Mouse (Mus musculus) heart, embryonic 14.5 days (tissue): ENCODE results near the gene Pgf. TPM values are rescaled to one million over a fixed set of nuclear protein-coding genes. Genes with fewer than 3 reads are reported as not detected.

Experiments
- ATAC-seq: fragments of 200-750 bp; cut with Nextera tagmentation; 2 replicates; pipeline ENCODE4 v1.8.0; 2017; ENCODE audit warnings: low read depth, moderate TSS enrichment; ENCODE audit not compliant: insufficient number of reproducible peaks, insufficient read depth, low FRiP score
- H3K27ac ChIP-seq, 2 experiments: fragments of 200-500 bp in 1 of 2; fragments of 300-500 bp in 1 of 2; sonication (generic) in 1 of 2; replicated peaks in 1 of 2; 2 replicates each; pipeline ENCODE4 v1.5.1; 2012 to 2014; ENCODE audit warnings: low read depth in 2 of 2, low read length in 2 of 2, control low read depth in 1 of 2, mild to moderate bottlenecking in 1 of 2, mixed read lengths in 1 of 2; ENCODE audit not compliant: control insufficient read depth in 1 of 2, insufficient read depth in 1 of 2
- H3K27me3 ChIP-seq: fragments of 300-500 bp; sonication (generic); 2 replicates; pipeline ENCODE4 v1.6.1; 2014; ENCODE audit warnings: mild to moderate bottlenecking, low read length, control low read depth; ENCODE audit not compliant: control insufficient read depth, insufficient read depth
- H3K36me3 ChIP-seq: fragments of 300-500 bp; sonication (generic); 2 replicates; pipeline ENCODE4 v1.6.1; 2014; ENCODE audit warnings: mild to moderate bottlenecking, control low read depth, low read length, mixed read lengths; ENCODE audit not compliant: control insufficient read depth, insufficient read depth
- H3K4me1 ChIP-seq, 2 experiments: fragments of 200-500 bp in 1 of 2; fragments of 300-500 bp in 1 of 2; sonication (generic) in 1 of 2; 2 replicates each; pipeline ENCODE4 v1.6.1; 2012 to 2014; ENCODE audit warnings: low read length in 2 of 2, control low read depth in 1 of 2, mixed read lengths in 1 of 2; ENCODE audit not compliant: control insufficient read depth in 2 of 2, insufficient read depth in 2 of 2
- H3K4me2 ChIP-seq: fragments of 300-500 bp; sonication (generic); 2 replicates; pipeline ENCODE4 v1.6.1; 2014; ENCODE audit warnings: mild to moderate bottlenecking, low read length
- H3K4me3 ChIP-seq, 2 experiments: fragments of 200-500 bp in 1 of 2; fragments of 300-500 bp in 1 of 2; sonication (generic) in 1 of 2; 2 replicates each; pipeline ENCODE4 v1.5.1; 2012 to 2014; ENCODE audit warnings: low read length in 2 of 2, mild to moderate bottlenecking in 2 of 2, control low read depth in 1 of 2, low read depth in 1 of 2, moderate library complexity in 1 of 2; ENCODE audit not compliant: control insufficient read depth in 1 of 2, insufficient read depth in 1 of 2
- H3K9ac ChIP-seq: fragments of 300-500 bp; sonication (generic); 2 replicates; pipeline ENCODE4 v1.6.1; 2014; ENCODE audit warnings: mild to moderate bottlenecking, low read length
- H3K9me3 ChIP-seq: fragments of 300-500 bp; sonication (generic); 2 replicates; pipeline ENCODE4 v1.6.1; 2016; ENCODE audit warnings: low read length, control low read depth; ENCODE audit not compliant: control insufficient read depth
- WGBS: fragments of 180-500 bp; shearing (Covaris S2); extraction: QIAGEN DNeasy Blood & Tissue Kit; methylation state at CpG from one replicate; pipeline ENCODE4 v1.1.7; 2014; 5-methylcytosine and 5-hydroxymethylcytosine counted together
- polyA plus RNA-seq: library from polyadenylated mRNA; unstranded; fragments of >200 nt; fragmentation: Nextera tagmentation; extraction: Ambion mirVana; gene quantifications from 2 replicates; pipeline ENCODE4 v1.2.1, GENCODE M21; 2014

Gene Pgf
- polyA plus RNA-seq: 8.9 and 10.6 TPM in 2 replicates

DNA sequence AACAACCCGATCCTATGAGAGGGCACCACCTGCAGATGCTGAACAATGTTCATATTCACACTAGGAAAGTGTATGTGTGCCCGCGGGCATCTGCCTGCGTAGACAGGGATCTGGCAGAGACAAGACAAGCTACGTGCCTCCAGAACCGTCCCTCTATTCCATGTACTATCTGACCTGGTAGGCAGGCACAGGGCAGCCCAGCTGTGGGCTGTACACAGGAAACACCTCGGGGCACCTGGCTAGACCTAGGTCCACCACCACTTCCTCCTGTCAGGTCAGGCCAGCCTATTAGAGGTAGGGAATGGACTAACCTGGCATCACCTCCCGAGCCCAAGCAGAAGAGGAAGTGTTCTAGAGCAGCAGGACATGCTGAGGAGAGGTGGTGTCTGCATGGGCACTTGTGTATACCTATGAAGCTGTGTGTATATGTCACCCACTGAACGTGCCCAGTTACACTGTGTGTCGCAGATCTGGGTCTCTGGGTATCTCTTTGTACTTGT lies at the start of gene Pgf:
Gene Pgf, minus strand, starts transcription at position 51 of the 500 bp plus-strand sequence.
- 82% methylated on average over 10 of the region's 10 CpGs for WGBS
- Histone ChIP-seq H3K4me1 (peaks cover 47 to 53% of the 10 kb centered on the region in 2 experiments), H3K9me3 (no peaks in the 10 kb centered on the region), H3K9ac (peak within 1 kb of the TSS; percentile 50), H3K27ac (no peak within 1 kb of the TSS), H3K27me3 (peaks cover 13% of the 10 kb centered on the region), H3K4me3 (peak within 1 kb of the TSS; percentile 42 to 43), H3K36me3 (no peaks in the 10 kb centered on the region), H3K4me2 (peak within 1 kb of the TSS; percentile 72)
- no peak for ATAC-seq

- Histone ChIP-seq H3K4me1 (peaks cover 4 to 10% of the 10 kb centered on the region in 2 experiments; a peak in 2 of 4 replicates), H3K4me3 (no peak overlapping the region), H3K9ac (no peak overlapping the region), H3K27ac (no peak overlapping the region), H3K36me3 (peaks cover 50% of the 10 kb centered on the region), H3K27me3 (no peaks in the 10 kb centered on the region), H3K4me2 (no peak overlapping the region), H3K9me3 (no peaks in the 10 kb centered on the region)
- 44% methylated on average over 7 of the region's 7 CpGs for WGBS
- ATAC-seq: no peak
These were observed 49.6 kb upstream of the Pgf start for GRCm38 (mm10) chr12:85227227-85227626.

DNA sequence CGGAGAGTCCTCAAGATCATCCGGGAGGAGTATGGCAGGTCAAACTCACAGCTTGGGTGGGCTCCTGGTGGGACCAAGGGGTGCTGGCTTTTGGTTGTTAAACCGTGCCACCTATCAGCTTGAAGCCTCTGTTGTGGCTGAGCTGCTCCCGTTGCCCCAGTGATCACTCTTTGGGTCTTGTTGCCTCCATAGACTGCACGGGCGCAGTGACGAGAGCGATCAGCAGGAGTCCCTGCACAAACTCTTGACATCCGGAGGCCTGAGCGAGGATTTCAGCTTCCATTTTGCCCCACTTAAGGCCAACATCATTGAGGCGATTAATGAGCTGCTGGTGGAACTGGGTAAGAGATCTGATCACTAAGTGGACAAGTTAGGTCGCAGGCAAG lies 42.3 kb upstream of the Pgf start:
- no peak for ATAC-seq
- H3K27me3 ChIP-seq: no peaks in the 10 kb centered on the region
- H3K4me1 ChIP-seq: peaks cover 2 to 19% of the 10 kb centered on the region in 2 experiments; a peak in 2 of 4 replicates
- H3K4me2 ChIP-seq: peak overlapping the region; percentile 77
- H3K4me3 ChIP-seq: peak overlapping the region; percentile 78 to 83
- H3K27ac ChIP-seq: peak overlapping the region in 1 of 2 experiments; percentile 64; a peak in 2 of 4 replicates
- H3K9me3 ChIP-seq: no peaks in the 10 kb centered on the region
- 4% methylated on average over 12 of the region's 12 CpGs for WGBS
- peaks cover 42% of the 10 kb centered on the region for H3K36me3 ChIP-seq
- peak overlapping the region; percentile 84 for H3K9ac ChIP-seq

DNA sequence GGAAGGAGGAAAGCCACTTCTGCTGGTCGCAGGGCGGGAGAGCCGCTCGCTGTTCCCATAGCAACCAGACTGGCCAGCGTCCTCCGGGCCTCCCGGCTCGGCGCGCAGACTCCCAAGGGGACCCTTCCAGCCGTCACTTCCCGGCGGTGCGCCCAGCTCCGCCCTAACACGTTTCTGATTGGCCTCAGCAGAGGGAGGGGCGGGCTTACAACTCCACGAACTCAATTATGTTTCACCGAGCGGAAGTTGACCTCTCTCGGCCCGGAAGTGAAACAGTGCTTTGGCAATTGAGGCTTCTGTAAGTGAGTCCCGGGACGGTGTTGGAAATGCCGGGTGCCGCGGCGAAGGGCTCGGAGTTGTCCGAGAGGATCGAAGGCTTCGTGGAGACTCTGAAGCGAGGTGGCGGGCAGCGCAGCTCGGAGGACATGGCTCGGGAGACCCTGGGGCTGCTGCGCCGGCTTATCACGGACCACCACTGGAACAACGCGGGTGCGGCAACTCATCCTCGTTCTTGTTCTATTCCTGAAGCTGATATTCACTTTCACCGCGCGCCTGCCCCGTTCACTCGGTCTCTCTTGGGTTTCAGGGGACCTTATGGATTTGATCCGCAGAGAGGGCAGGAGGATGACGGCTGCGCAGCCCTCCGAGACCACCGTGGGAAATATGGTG lies 41.8 kb upstream of the Pgf start, which contains the start of gene Eif2b2:
Gene Eif2b2, plus strand, starts transcription at position 246 of the 669 bp plus-strand sequence.
- peaks cover 37% of the 10 kb centered on the region for H3K36me3 ChIP-seq
- H3K27ac ChIP-seq: peak within 1 kb of the TSS in 1 of 2 experiments; percentile 64; a peak in 3 of 4 replicates
- H3K4me1 ChIP-seq: peaks cover 2 to 19% of the 10 kb centered on the region in 2 experiments; a peak in 2 of 4 replicates
- peak within 1 kb of the TSS; percentile 84 for H3K9ac ChIP-seq
- H3K4me3 ChIP-seq: peak within 1 kb of the TSS; percentile 78 to 83
- peak within 1 kb of the TSS; percentile 78 for H3K4me2 ChIP-seq
- WGBS: under 1% methylated on average over 54 of the region's 54 CpGs
- no peaks in the 10 kb centered on the region for H3K9me3 ChIP-seq
- no peaks in the 10 kb centered on the region for H3K27me3 ChIP-seq
- peak; percentile 100 for ATAC-seq

DNA sequence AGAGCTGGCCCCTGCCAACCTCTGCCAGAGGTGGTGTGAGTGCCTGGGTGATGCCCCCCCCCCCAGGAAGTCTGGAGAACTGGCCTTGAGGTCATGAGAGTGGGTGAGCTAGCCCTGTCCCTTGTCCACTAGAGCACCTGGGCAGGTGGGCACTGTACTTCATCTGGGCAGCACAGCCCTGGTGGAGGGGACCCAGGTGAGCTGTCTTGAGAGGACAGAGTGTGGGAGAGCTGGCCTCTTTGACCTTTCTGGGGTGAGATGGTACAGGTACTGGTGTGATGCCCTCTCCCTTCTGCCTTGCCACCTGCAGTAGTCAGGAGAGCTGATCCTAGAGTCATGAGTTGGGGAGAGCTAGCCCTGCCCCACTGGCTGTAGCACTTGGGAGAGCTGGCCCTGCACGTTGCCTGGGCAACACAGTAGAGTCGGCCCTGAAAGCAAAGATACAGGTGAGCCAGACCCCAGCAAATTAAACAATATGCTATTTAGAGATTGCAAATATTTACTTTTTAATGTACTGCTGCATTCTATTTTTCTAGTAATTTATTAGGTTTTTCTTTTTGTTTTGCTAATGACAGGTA lies 40.2 kb upstream of the Pgf start:
- Histone ChIP-seq H3K36me3 (peaks cover 21% of the 10 kb centered on the region), H3K9me3 (no peaks in the 10 kb centered on the region), H3K4me3 (no peak overlapping the region), H3K27me3 (no peaks in the 10 kb centered on the region), H3K9ac (no peak overlapping the region), H3K4me2 (no peak overlapping the region), H3K27ac (no peak overlapping the region), H3K4me1 (peaks cover 2 to 19% of the 10 kb centered on the region in 2 experiments; a peak in 2 of 4 replicates)
- no peak for ATAC-seq
- 70% methylated on average over 2 of the region's 2 CpGs for WGBS

GRCm38 (mm10) chr12:85215031-85215430 lies 37.4 kb upstream of the Pgf start:
- no peaks in the 10 kb centered on the region for H3K9me3 ChIP-seq
- WGBS: 82% methylated on average over 5 of the region's 5 CpGs

GRCm38 (mm10) chr12:85208687-85209199 lies 31.2 kb upstream of the Pgf start:
- 32% methylated on average over 7 of the region's 7 CpGs for WGBS
- Histone ChIP-seq H3K9me3 (no peaks in the 10 kb centered on the region), H3K4me1 (peaks cover 4 to 7% of the 10 kb centered on the region in 2 experiments; a peak in 3 of 4 replicates), H3K36me3 (no peaks in the 10 kb centered on the region), H3K27me3 (no peaks in the 10 kb centered on the region), H3K4me2 (no peak overlapping the region), H3K4me3 (no peak overlapping the region), H3K27ac (no peak overlapping the region), H3K9ac (no peak overlapping the region)
- ATAC-seq: no peak

More at GRCm38 (mm10) chr12:85215031-85215430, 37.4 kb upstream of the Pgf start:
- Histone ChIP-seq H3K27ac (no peak overlapping the region), H3K4me2 (no peak overlapping the region), H3K4me1 (peaks cover 2 to 7% of the 10 kb centered on the region in 2 experiments; a peak in 2 of 4 replicates), H3K9ac (no peak overlapping the region), H3K4me3 (no peak overlapping the region), H3K27me3 (no peaks in the 10 kb centered on the region), H3K36me3 (no peaks in the 10 kb centered on the region)
- ATAC-seq: no peak
